Mouse (Mus musculus): ENCODE measurements at regions not wholly inside any gene's neighbourhood (a gene's known extent, or its start where the extent isn't known, plus 50 kb on each side); places are given as distances from the start of the nearest gene placed in this dataset.

DNA sequence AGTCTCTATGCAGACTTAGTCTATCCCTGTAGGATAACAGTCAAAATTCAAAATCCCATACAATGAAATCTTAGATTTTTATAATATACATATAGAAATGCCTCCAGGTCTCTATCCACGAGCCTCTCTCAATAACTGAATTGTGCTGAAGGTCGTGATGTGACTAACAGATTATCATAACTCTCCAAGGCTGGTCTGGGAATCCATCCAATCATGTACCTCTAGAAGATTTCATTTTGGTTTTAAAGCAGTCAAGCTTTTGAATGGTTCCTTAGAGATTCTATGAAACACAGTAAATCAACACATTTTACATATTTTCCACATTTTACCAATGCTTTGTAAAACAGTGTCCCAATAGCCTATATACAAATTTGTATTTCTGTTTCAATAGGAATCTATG, 557.7 kb upstream of the Gm11114 start:
- Histone ChIP-seq H3K9me3 (ENCODE audit: low read depth, low read length) (no peaks in the 10 kb centered on the region), H3K4me1 (ENCODE audit: insufficient read depth) (no peaks in the 10 kb centered on the region), H3K4me3 (ENCODE audit: low read depth, low read length) (no peak overlapping the region), H3K9ac (no peak overlapping the region), H3K27me3 (ENCODE audit: insufficient read depth, low read length) (no peaks in the 10 kb centered on the region), H3K36me3 (ENCODE audit: insufficient read depth) (no peaks in the 10 kb centered on the region), H3K4me2 (no peak overlapping the region), H3K27ac (ENCODE audit: low read depth) (no peak overlapping the region)
- ATAC-seq (ENCODE audit: insufficient read depth) = no peak
- WGBS = 67% methylated on average over 2 of the region's 2 CpGs
- no peak for TF ChIP-seq CTCF (IDR thresholded peaks at IDR 0.05; ENCODE audit: low read depth)
- no peak for DNase-seq

DNA sequence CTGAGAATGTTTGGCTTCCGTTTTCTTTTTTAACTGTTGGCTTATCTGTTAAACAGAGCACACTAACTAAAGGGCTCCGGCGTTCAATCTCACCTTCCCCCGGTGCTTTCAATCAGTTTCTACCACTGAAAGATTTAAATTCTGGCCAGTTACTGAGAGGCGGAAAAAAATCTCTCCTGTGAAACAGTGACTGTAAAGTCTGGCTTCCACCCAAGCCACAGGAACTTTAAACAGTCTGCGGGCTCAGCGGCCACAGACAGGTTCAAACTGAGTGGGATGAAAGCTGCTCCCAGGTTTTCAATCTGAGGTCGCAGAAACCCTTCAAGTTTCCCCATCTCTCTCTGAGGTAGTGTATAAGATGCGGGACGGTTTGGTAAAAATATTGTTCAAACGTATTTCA, 538.2 kb upstream of the Gm11114 start:
- H3K36me3 ChIP-seq (ENCODE audit: insufficient read depth) = no peaks in the 10 kb centered on the region
- peak; percentile 46 for DNase-seq
- no peak overlapping the region for H3K4me2 ChIP-seq
- H3K4me1 ChIP-seq (ENCODE audit: insufficient read depth) = no peaks in the 10 kb centered on the region
- no peak for ATAC-seq (ENCODE audit: insufficient read depth)
- no peak overlapping the region for H3K27ac ChIP-seq (ENCODE audit: low read depth)
- H3K4me3 ChIP-seq (ENCODE audit: low read depth, low read length) = no peak overlapping the region
- H3K9me3 ChIP-seq (ENCODE audit: low read depth, low read length) = no peaks in the 10 kb centered on the region
- 47% methylated on average over 11 of the region's 11 CpGs for WGBS
- H3K27me3 ChIP-seq (ENCODE audit: insufficient read depth, low read length) = no peaks in the 10 kb centered on the region
- no peak overlapping the region for H3K9ac ChIP-seq
- TF ChIP-seq CTCF (IDR thresholded peaks at IDR 0.05; ENCODE audit: low read depth) = no peak

DNA sequence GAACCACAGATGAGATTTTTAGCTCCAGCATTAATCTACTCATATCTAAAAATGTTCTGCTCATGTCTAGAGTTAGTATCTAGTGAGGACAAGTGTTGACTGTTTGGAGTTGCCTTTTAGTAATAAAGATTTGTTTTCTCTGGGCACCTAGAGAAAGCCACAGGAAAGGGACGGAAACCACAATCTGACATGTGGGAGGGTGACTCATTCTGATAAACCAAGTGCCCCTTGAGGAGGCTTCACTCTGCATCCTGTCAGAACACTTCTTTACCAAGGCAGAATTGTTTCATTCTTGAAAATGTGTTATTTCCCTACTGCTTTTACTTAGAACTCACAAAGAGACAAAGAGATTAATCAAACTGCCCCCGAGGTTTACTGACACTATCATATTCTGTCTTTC, 537.4 kb upstream of the Gm11114 start:
- DNase-seq = no peak
- Histone ChIP-seq H3K27me3 (ENCODE audit: insufficient read depth, low read length) (no peaks in the 10 kb centered on the region), H3K9ac (no peak overlapping the region), H3K27ac (ENCODE audit: low read depth) (no peak overlapping the region), H3K4me3 (ENCODE audit: low read depth, low read length) (no peak overlapping the region), H3K9me3 (ENCODE audit: low read depth, low read length) (no peaks in the 10 kb centered on the region), H3K4me1 (ENCODE audit: insufficient read depth) (no peaks in the 10 kb centered on the region), H3K4me2 (no peak overlapping the region), H3K36me3 (ENCODE audit: insufficient read depth) (no peaks in the 10 kb centered on the region)
- no peak for TF ChIP-seq CTCF (IDR thresholded peaks at IDR 0.05; ENCODE audit: low read depth)
- no peak for ATAC-seq (ENCODE audit: insufficient read depth)
- 59% methylated on average over 2 of the region's 2 CpGs for WGBS

DNA sequence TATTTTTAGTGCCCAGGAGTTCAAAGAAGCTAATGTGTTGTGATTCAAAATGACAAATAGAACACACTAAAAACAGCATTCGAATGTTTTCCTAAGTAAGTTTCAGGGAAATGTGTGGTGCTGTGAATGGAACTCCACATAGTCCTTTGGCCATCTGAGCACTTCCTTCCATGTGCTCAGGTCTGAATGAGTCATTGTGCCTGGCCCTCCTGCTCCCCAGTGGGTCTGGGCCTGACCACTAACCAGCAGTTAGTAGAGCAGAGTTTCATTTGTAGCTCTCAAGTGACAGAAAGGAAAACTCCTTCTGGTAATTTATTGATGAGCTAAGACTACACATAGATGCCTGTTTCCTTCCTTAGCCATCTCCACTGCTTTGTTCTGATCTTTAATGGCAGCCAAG, 533.4 kb upstream of the Gm11114 start:
- no peaks in the 10 kb centered on the region for H3K27me3 ChIP-seq (ENCODE audit: insufficient read depth, low read length)
- 80% methylated on average over 1 of the region's 1 CpGs for WGBS
- no peaks in the 10 kb centered on the region for H3K9me3 ChIP-seq (ENCODE audit: low read depth, low read length)
- no peak for DNase-seq
- no peak overlapping the region for H3K27ac ChIP-seq (ENCODE audit: low read depth)
- no peak for ATAC-seq (ENCODE audit: insufficient read depth)
- no peak overlapping the region for H3K4me2 ChIP-seq
- TF ChIP-seq CTCF (IDR thresholded peaks at IDR 0.05; ENCODE audit: low read depth) = no peak
- H3K4me3 ChIP-seq (ENCODE audit: low read depth, low read length) = no peak overlapping the region
- no peaks in the 10 kb centered on the region for H3K36me3 ChIP-seq (ENCODE audit: insufficient read depth)
- no peaks in the 10 kb centered on the region for H3K4me1 ChIP-seq (ENCODE audit: insufficient read depth)
- no peak overlapping the region for H3K9ac ChIP-seq

DNA sequence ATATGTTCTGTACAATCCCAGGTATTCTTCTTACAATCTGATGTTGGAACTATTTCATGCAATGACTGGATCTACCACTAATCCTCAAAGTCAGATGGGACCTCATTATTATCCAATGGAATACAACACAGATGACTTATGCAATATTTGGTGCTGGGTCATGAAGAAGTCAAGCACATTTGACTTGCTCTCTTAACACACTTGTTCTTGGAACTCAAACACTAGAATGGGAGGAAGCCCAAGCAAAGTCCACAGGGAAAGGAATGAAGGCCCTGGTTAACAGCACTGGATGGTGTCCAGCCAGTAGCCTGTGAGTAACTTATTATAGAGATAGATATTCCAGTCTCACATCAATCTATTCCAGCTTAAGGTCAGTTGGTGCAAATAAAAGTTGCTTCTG, 486.8 kb upstream of the Gm11114 start:
- peak; percentile 57 for DNase-seq
- Histone ChIP-seq H3K27ac (ENCODE audit: low read depth) (no peak overlapping the region), H3K36me3 (ENCODE audit: insufficient read depth) (no peaks in the 10 kb centered on the region), H3K9me3 (ENCODE audit: low read depth, low read length) (no peaks in the 10 kb centered on the region), H3K4me3 (ENCODE audit: low read depth, low read length) (no peak overlapping the region), H3K27me3 (ENCODE audit: insufficient read depth, low read length) (no peaks in the 10 kb centered on the region), H3K9ac (no peak overlapping the region), H3K4me1 (ENCODE audit: insufficient read depth) (no peaks in the 10 kb centered on the region), H3K4me2 (no peak overlapping the region)
- no peak for TF ChIP-seq CTCF (IDR thresholded peaks at IDR 0.05; ENCODE audit: low read depth)
- peak; percentile 41; the same call in 1 of the 2 replicates for ATAC-seq (ENCODE audit: insufficient read depth)

DNA sequence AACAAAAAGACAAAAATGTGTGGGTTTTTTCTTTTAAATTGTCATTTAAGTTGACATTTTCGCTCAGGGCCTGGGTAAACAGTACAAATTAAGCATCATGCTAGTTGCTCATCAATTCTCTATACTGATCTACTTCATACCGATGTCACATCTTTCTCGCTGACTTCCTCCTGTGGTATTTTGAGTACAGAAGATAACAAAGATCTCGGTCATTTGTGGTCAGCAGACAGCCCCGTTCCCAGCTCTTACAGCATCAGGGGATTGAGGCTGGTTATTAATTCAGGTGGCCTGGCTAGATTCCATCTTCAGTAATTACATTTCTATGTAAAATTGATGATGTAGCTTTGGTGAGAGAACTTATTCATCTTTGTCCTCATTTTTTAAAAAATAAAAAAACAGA, 483.6 kb upstream of the Gm11114 start:
- no peak for TF ChIP-seq CTCF (IDR thresholded peaks at IDR 0.05; ENCODE audit: low read depth)
- no peak overlapping the region for H3K4me2 ChIP-seq
- H3K36me3 ChIP-seq (ENCODE audit: insufficient read depth) = no peaks in the 10 kb centered on the region
- H3K27ac ChIP-seq (ENCODE audit: low read depth) = no peak overlapping the region
- H3K4me1 ChIP-seq (ENCODE audit: insufficient read depth) = no peaks in the 10 kb centered on the region
- H3K9me3 ChIP-seq (ENCODE audit: low read depth, low read length) = no peaks in the 10 kb centered on the region
- H3K27me3 ChIP-seq (ENCODE audit: insufficient read depth, low read length) = no peaks in the 10 kb centered on the region
- no peak overlapping the region for H3K9ac ChIP-seq
- DNase-seq = no peak
- no peak for ATAC-seq (ENCODE audit: insufficient read depth)
- no peak overlapping the region for H3K4me3 ChIP-seq (ENCODE audit: low read depth, low read length)
- 64% methylated on average over 5 of the region's 5 CpGs for WGBS

DNA sequence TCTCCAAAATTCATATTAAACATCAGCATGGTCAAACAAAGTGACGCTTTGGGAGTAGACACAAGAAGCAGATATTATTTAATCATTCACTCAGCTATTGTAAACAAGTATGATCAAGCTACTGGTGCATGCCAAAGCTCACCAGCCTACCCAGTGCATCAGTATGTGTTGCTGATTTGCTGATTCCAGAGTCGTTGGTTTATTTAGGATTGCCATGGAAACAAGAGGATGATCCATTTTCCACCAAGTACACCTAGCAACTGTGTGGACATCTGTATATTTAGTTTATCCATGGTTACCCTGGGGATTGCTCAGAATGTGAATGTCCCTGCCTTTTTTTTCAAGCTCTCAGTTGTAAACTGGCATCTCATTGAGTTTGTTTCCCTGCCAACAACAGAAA, 481.9 kb upstream of the Gm11114 start:
- 43% methylated on average over 2 of the region's 2 CpGs for WGBS
- Histone ChIP-seq H3K27ac (ENCODE audit: low read depth) (no peak overlapping the region), H3K9ac (no peak overlapping the region), H3K4me3 (ENCODE audit: low read depth, low read length) (no peak overlapping the region), H3K9me3 (ENCODE audit: low read depth, low read length) (no peaks in the 10 kb centered on the region), H3K4me2 (no peak overlapping the region), H3K27me3 (ENCODE audit: insufficient read depth, low read length) (no peaks in the 10 kb centered on the region), H3K4me1 (ENCODE audit: insufficient read depth) (no peaks in the 10 kb centered on the region), H3K36me3 (ENCODE audit: insufficient read depth) (no peaks in the 10 kb centered on the region)
- no peak for TF ChIP-seq CTCF (IDR thresholded peaks at IDR 0.05; ENCODE audit: low read depth)
- DNase-seq = peak; percentile 12
- ATAC-seq (ENCODE audit: insufficient read depth) = no peak

DNA sequence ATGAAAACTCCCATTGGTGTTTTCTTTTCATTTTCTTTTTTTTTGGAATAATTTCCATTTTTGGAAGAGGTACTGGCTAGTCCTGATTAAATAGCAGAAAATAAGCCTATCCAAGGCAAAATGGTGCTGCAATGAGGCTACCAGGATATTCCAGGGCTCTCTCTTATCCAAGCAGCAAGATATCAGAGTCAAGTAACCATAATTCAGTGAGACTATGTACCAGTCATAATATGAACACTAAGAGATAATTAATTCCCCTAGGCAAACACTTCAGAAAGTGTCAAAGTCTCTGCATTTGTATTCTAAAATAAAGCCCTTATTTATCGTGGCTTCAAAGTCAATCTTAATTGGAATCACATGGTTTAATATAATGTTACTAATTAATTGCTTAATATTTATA, 475.1 kb upstream of the Gm11114 start:
- no peak overlapping the region for H3K9ac ChIP-seq
- ATAC-seq (ENCODE audit: insufficient read depth) (no peak), DNase-seq (no peak)
- TF ChIP-seq CTCF (IDR thresholded peaks at IDR 0.05; ENCODE audit: low read depth) = no peak
- H3K4me3 ChIP-seq (ENCODE audit: low read depth, low read length) = no peak overlapping the region
- WGBS = 79% methylated on average over 1 of the region's 1 CpGs
- no peaks in the 10 kb centered on the region for H3K4me1 ChIP-seq (ENCODE audit: insufficient read depth)
- H3K9me3 ChIP-seq (ENCODE audit: low read depth, low read length) = no peaks in the 10 kb centered on the region
- H3K36me3 ChIP-seq (ENCODE audit: insufficient read depth) = no peaks in the 10 kb centered on the region
- H3K27me3 ChIP-seq (ENCODE audit: insufficient read depth, low read length) = no peaks in the 10 kb centered on the region
- H3K4me2 ChIP-seq = no peak overlapping the region
- no peak overlapping the region for H3K27ac ChIP-seq (ENCODE audit: low read depth)

Measured in lung, embryonic 14.5 days (tissue).